Mouse (Mus musculus) kidney, embryonic 14.5 days (tissue): ENCODE data around the gene Nmi. TPM values are rescaled to one million over a fixed set of nuclear protein-coding genes. Genes with fewer than 3 reads are reported as not detected.

Experiments used
- ATAC-seq: fragments of 200-750 bp; cut with Nextera tagmentation; 2 replicates; pipeline ENCODE4 v1.8.0; 2017; ENCODE audit warnings: moderate number of reproducible peaks, mild to moderate bottlenecking, moderate TSS enrichment, moderate library complexity; ENCODE audit not compliant: low FRiP score, low TSS enrichment
- H3K27ac ChIP-seq: fragments of 300-500 bp; sonication (generic); 2 replicates; pipeline ENCODE4 v1.5.1; 2014; ENCODE audit warnings: low read depth, mild to moderate bottlenecking, low read length, moderate library complexity, mixed read lengths
- H3K27me3 ChIP-seq: fragments of 300-500 bp; sonication (generic); 2 replicates; pipeline ENCODE4 v1.6.1; 2014; ENCODE audit warnings: mild to moderate bottlenecking, low read length; ENCODE audit not compliant: control insufficient read depth, insufficient read depth
- H3K36me3 ChIP-seq: fragments of 300-500 bp; sonication (generic); 2 replicates; pipeline ENCODE4 v1.6.1; 2014; ENCODE audit warnings: low read length, mixed read lengths; ENCODE audit not compliant: control insufficient read depth, insufficient read depth
- H3K4me1 ChIP-seq: fragments of 300-500 bp; sonication (generic); 2 replicates; pipeline ENCODE4 v1.6.1; 2014; ENCODE audit warnings: low read length, mixed read lengths; ENCODE audit not compliant: control insufficient read depth, insufficient read depth
- H3K4me2 ChIP-seq: fragments of 300-500 bp; sonication (generic); replicated peaks from 2 replicates; pipeline ENCODE4 v1.6.1; 2014; ENCODE audit warnings: low read depth, mild to moderate bottlenecking, low read length
- H3K4me3 ChIP-seq: fragments of 300-500 bp; sonication (generic); 2 replicates; pipeline ENCODE4 v1.5.1; 2014; ENCODE audit warnings: mild to moderate bottlenecking, low read length
- H3K9ac ChIP-seq: fragments of 300-500 bp; sonication (generic); 2 replicates; pipeline ENCODE4 v1.6.1; 2014; ENCODE audit warnings: low read depth, mild to moderate bottlenecking, low read length, moderate library complexity
- H3K9me3 ChIP-seq: fragments of 300-500 bp; sonication (generic); 2 replicates; pipeline ENCODE4 v1.6.1; 2016; ENCODE audit warnings: low read length; ENCODE audit not compliant: control insufficient read depth
- WGBS: fragments of 180-500 bp; shearing (Covaris S2); extraction: QIAGEN DNeasy Blood & Tissue Kit; methylation state at CpG from one replicate; pipeline ENCODE4 v1.1.7; 2014; 5-methylcytosine and 5-hydroxymethylcytosine counted together
- polyA plus RNA-seq: library from polyadenylated mRNA; unstranded; fragments of >200 nt; fragmentation: Nextera tagmentation; extraction: Ambion mirVana; gene quantifications from 2 replicates; pipeline ENCODE4 v1.2.1, GENCODE M21; 2014

The Nmi gene
- polyA plus RNA-seq, 1 experiment from 2014 or later: 13.8 TPM

- Histone ChIP-seq H3K27ac (no peak overlapping the region), H3K9me3 (no peaks in the 10 kb centered on the region), H3K4me2 (no peak overlapping the region), H3K27me3 (no peaks in the 10 kb centered on the region), H3K9ac (no peak overlapping the region), H3K4me1 (no peaks in the 10 kb centered on the region), H3K4me3 (no peak overlapping the region), H3K36me3 (no peaks in the 10 kb centered on the region)
- no peak for ATAC-seq
- WGBS: 89% methylated on average over 3 of the region's 3 CpGs
Measured at GRCm38 (mm10) chr2:51967288-51967687, 6.0 kb downstream of the Nmi start.

GRCm38 (mm10) chr2:51953648-51954204 lies 19.6 kb downstream of the Nmi start:
- Histone ChIP-seq H3K4me3 (no peak overlapping the region), H3K4me2 (no peak overlapping the region), H3K9me3 (no peaks in the 10 kb centered on the region), H3K4me1 (no peaks in the 10 kb centered on the region), H3K27me3 (no peaks in the 10 kb centered on the region), H3K36me3 (no peaks in the 10 kb centered on the region), H3K27ac (no peak overlapping the region), H3K9ac (no peak overlapping the region)
- WGBS: 84% methylated on average over 7 of the region's 7 CpGs
- ATAC-seq: no peak

- WGBS: 40% methylated on average over 1 of the region's 1 CpGs
Measured at GRCm38 (mm10) chr2:51950876-51951275, 22.4 kb downstream of the Nmi start.

GRCm38 (mm10) chr2:51948105-51948830 lies 25.0 kb downstream of the Nmi start:
- ATAC-seq: no peak
- WGBS: 86% methylated on average over 6 of the region's 6 CpGs
- H3K9me3 ChIP-seq: no peaks in the 10 kb centered on the region

More at GRCm38 (mm10) chr2:51950876-51951275, 22.4 kb downstream of the Nmi start:
- Histone ChIP-seq H3K27me3 (no peaks in the 10 kb centered on the region), H3K4me1 (no peaks in the 10 kb centered on the region), H3K9me3 (no peaks in the 10 kb centered on the region), H3K9ac (no peak overlapping the region), H3K27ac (no peak overlapping the region), H3K4me3 (no peak overlapping the region), H3K36me3 (no peaks in the 10 kb centered on the region), H3K4me2 (no peak overlapping the region)
- no peak for ATAC-seq

GRCm38 (mm10) chr2:51945812-51946211 lies 27.5 kb downstream of the Nmi start:
- ATAC-seq: no peak
- Histone ChIP-seq H3K4me3 (no peak overlapping the region), H3K4me2 (no peak overlapping the region), H3K4me1 (no peaks in the 10 kb centered on the region), H3K27ac (no peak overlapping the region), H3K9ac (no peak overlapping the region), H3K9me3 (no peaks in the 10 kb centered on the region), H3K27me3 (no peaks in the 10 kb centered on the region), H3K36me3 (no peaks in the 10 kb centered on the region)
- 58% methylated on average over 2 of the region's 2 CpGs for WGBS

More at GRCm38 (mm10) chr2:51948105-51948830, 25.0 kb downstream of the Nmi start:
- Histone ChIP-seq H3K9ac (no peak overlapping the region), H3K4me2 (no peak overlapping the region), H3K27me3 (no peaks in the 10 kb centered on the region), H3K4me1 (no peaks in the 10 kb centered on the region), H3K4me3 (no peak overlapping the region), H3K27ac (no peak overlapping the region), H3K36me3 (no peaks in the 10 kb centered on the region)

- Histone ChIP-seq H3K27me3 (no peaks in the 10 kb centered on the region), H3K36me3 (no peaks in the 10 kb centered on the region)
- no peak for ATAC-seq
Measured at GRCm38 (mm10) chr2:51941832-51942231, 31.5 kb downstream of the Nmi start.

GRCm38 (mm10) chr2:51938750-51939149 lies 34.5 kb downstream of the Nmi start:
- no peak for ATAC-seq
- WGBS: 68% methylated on average over 3 of the region's 3 CpGs

More at GRCm38 (mm10) chr2:51941832-51942231, 31.5 kb downstream of the Nmi start:
- no peak overlapping the region for H3K27ac ChIP-seq
- WGBS: 94% methylated on average over 7 of the region's 7 CpGs
- H3K9ac ChIP-seq: no peak overlapping the region
- no peaks in the 10 kb centered on the region for H3K9me3 ChIP-seq
- no peak overlapping the region for H3K4me3 ChIP-seq
- H3K4me2 ChIP-seq: no peak overlapping the region
- no peaks in the 10 kb centered on the region for H3K4me1 ChIP-seq

GRCm38 (mm10) chr2:51937004-51937403 lies 36.3 kb downstream of the Nmi start:
- Histone ChIP-seq H3K9me3 (no peaks in the 10 kb centered on the region), H3K4me3 (no peak overlapping the region), H3K27me3 (no peaks in the 10 kb centered on the region), H3K27ac (no peak overlapping the region), H3K4me1 (peaks cover 7% of the 10 kb centered on the region), H3K9ac (no peak overlapping the region), H3K4me2 (no peak overlapping the region), H3K36me3 (no peaks in the 10 kb centered on the region)
- no peak for ATAC-seq
- WGBS: 75% methylated on average over 6 of the region's 6 CpGs

More at GRCm38 (mm10) chr2:51938750-51939149, 34.5 kb downstream of the Nmi start:
- Histone ChIP-seq H3K4me3 (no peak overlapping the region), H3K9ac (no peak overlapping the region), H3K4me2 (no peak overlapping the region), H3K4me1 (peaks cover 6% of the 10 kb centered on the region), H3K27me3 (no peaks in the 10 kb centered on the region), H3K36me3 (no peaks in the 10 kb centered on the region), H3K27ac (no peak overlapping the region), H3K9me3 (no peaks in the 10 kb centered on the region)

GRCm38 (mm10) chr2:51936585-51936984 lies 36.7 kb downstream of the Nmi start:
- WGBS: 83% methylated on average over 3 of the region's 3 CpGs
- no peaks in the 10 kb centered on the region for H3K36me3 ChIP-seq
- no peaks in the 10 kb centered on the region for H3K27me3 ChIP-seq
- H3K4me1 ChIP-seq: peaks cover 7% of the 10 kb centered on the region
- no peak overlapping the region for H3K27ac ChIP-seq
- no peak overlapping the region for H3K4me3 ChIP-seq
- no peak overlapping the region for H3K4me2 ChIP-seq
- no peaks in the 10 kb centered on the region for H3K9me3 ChIP-seq
- no peak for ATAC-seq
- H3K9ac ChIP-seq: no peak overlapping the region
